Mouse (Mus musculus): ENCODE results near the gene Uggt1. TPM values are rescaled to one million over a fixed set of nuclear protein-coding genes. Genes with fewer than 3 reads are reported as not detected.

Uggt1 gene
- polyA plus RNA-seq, 1 experiment from 2014 or later = 21.8 TPM

GRCm38 (mm10) chr1:36172941-36173340 lies 71.6 kb downstream of the Uggt1 start:
- Histone ChIP-seq H3K27me3 (replicated peaks; ENCODE audit: control insufficient read depth, insufficient read depth, low read length) (no peaks in the 10 kb centered on the region), H3K9me3 (ENCODE audit: control insufficient read depth) (no peaks in the 10 kb centered on the region), H3K4me2 (replicated peaks; ENCODE audit: low read depth) (no peak overlapping the region), H3K36me3 (ENCODE audit: control insufficient read depth, insufficient read depth) (peaks cover 67% of the 10 kb centered on the region), H3K4me3 (ENCODE audit: low read depth, low read length) (no peak overlapping the region), H3K27ac (ENCODE audit: low read depth, low read length) (no peak overlapping the region), H3K4me1 (replicated peaks; ENCODE audit: control insufficient read depth, insufficient read depth, low read length) (no peaks in the 10 kb centered on the region), H3K9ac (ENCODE audit: low read depth, low read length) (no peak overlapping the region)
- 91% methylated on average over 6 of the region's 6 CpGs for WGBS
- no peak for ATAC-seq
- TF ChIP-seq CTCF (IDR thresholded peaks at IDR 0.05; ENCODE audit: low read depth) = no peak

GRCm38 (mm10) chr1:36162687-36163086 lies 81.8 kb downstream of the Uggt1 start:
- Histone ChIP-seq H3K27ac (ENCODE audit: low read depth, low read length) (no peak overlapping the region), H3K4me2 (replicated peaks; ENCODE audit: low read depth) (no peak overlapping the region), H3K36me3 (ENCODE audit: control insufficient read depth, insufficient read depth) (peaks cover 74% of the 10 kb centered on the region), H3K9me3 (ENCODE audit: control insufficient read depth) (no peaks in the 10 kb centered on the region), H3K27me3 (replicated peaks; ENCODE audit: control insufficient read depth, insufficient read depth, low read length) (no peaks in the 10 kb centered on the region), H3K4me3 (ENCODE audit: low read depth, low read length) (no peak overlapping the region), H3K4me1 (replicated peaks; ENCODE audit: control insufficient read depth, insufficient read depth, low read length) (no peaks in the 10 kb centered on the region), H3K9ac (ENCODE audit: low read depth, low read length) (no peak overlapping the region)
- WGBS = 75% methylated on average over 8 of the region's 8 CpGs
- no peak for TF ChIP-seq CTCF (IDR thresholded peaks at IDR 0.05; ENCODE audit: low read depth)
- no peak; the same call in 1 of the 2 replicates for ATAC-seq

GRCm38 (mm10) chr1:36161208-36161607 lies 83.3 kb downstream of the Uggt1 start:
- no peaks in the 10 kb centered on the region for H3K27me3 ChIP-seq (replicated peaks; ENCODE audit: control insufficient read depth, insufficient read depth, low read length)
- 90% methylated on average over 9 of the region's 9 CpGs for WGBS
- no peak overlapping the region for H3K4me2 ChIP-seq (replicated peaks; ENCODE audit: low read depth)
- H3K27ac ChIP-seq (ENCODE audit: low read depth, low read length) = no peak overlapping the region
- ATAC-seq = no peak
- no peaks in the 10 kb centered on the region for H3K9me3 ChIP-seq (ENCODE audit: control insufficient read depth)
- H3K4me1 ChIP-seq (replicated peaks; ENCODE audit: control insufficient read depth, insufficient read depth, low read length) = no peaks in the 10 kb centered on the region
- no peak for TF ChIP-seq CTCF (IDR thresholded peaks at IDR 0.05; ENCODE audit: low read depth)
- H3K4me3 ChIP-seq (ENCODE audit: low read depth, low read length) = no peak overlapping the region
- H3K9ac ChIP-seq (ENCODE audit: low read depth, low read length) = no peak overlapping the region
- peaks cover 87% of the 10 kb centered on the region for H3K36me3 ChIP-seq (ENCODE audit: control insufficient read depth, insufficient read depth)

GRCm38 (mm10) chr1:36160246-36160645 lies 84.3 kb downstream of the Uggt1 start:
- no peaks in the 10 kb centered on the region for H3K4me1 ChIP-seq (replicated peaks; ENCODE audit: control insufficient read depth, insufficient read depth, low read length)
- H3K9me3 ChIP-seq (ENCODE audit: control insufficient read depth) = no peaks in the 10 kb centered on the region
- H3K4me2 ChIP-seq (replicated peaks; ENCODE audit: low read depth) = no peak overlapping the region
- peaks cover 89% of the 10 kb centered on the region for H3K36me3 ChIP-seq (ENCODE audit: control insufficient read depth, insufficient read depth)
- no peak overlapping the region for H3K4me3 ChIP-seq (ENCODE audit: low read depth, low read length)
- H3K27ac ChIP-seq (ENCODE audit: low read depth, low read length) = no peak overlapping the region
- no peak for ATAC-seq
- 80% methylated on average over 8 of the region's 8 CpGs for WGBS
- H3K27me3 ChIP-seq (replicated peaks; ENCODE audit: control insufficient read depth, insufficient read depth, low read length) = no peaks in the 10 kb centered on the region
- no peak for TF ChIP-seq CTCF (IDR thresholded peaks at IDR 0.05; ENCODE audit: low read depth)
- no peak overlapping the region for H3K9ac ChIP-seq (ENCODE audit: low read depth, low read length)

- Histone ChIP-seq H3K4me3 (ENCODE audit: low read depth, low read length) (no peak overlapping the region), H3K9me3 (ENCODE audit: control insufficient read depth) (no peaks in the 10 kb centered on the region), H3K27me3 (replicated peaks; ENCODE audit: control insufficient read depth, insufficient read depth, low read length) (no peaks in the 10 kb centered on the region), H3K4me2 (replicated peaks; ENCODE audit: low read depth) (no peak overlapping the region), H3K9ac (ENCODE audit: low read depth, low read length) (no peak overlapping the region), H3K27ac (ENCODE audit: low read depth, low read length) (no peak overlapping the region), H3K4me1 (replicated peaks; ENCODE audit: control insufficient read depth, insufficient read depth, low read length) (no peaks in the 10 kb centered on the region), H3K36me3 (ENCODE audit: control insufficient read depth, insufficient read depth) (peaks cover 70% of the 10 kb centered on the region)
- WGBS = 64% methylated on average over 1 of the region's 1 CpGs
- ATAC-seq = no peak
- peak; percentile 72 for TF ChIP-seq CTCF (IDR thresholded peaks at IDR 0.05; ENCODE audit: low read depth)
These were observed 95.1 kb downstream of the Uggt1 start for GRCm38 (mm10) chr1:36149411-36149810.

GRCm38 (mm10) chr1:36148809-36149208 lies 95.7 kb downstream of the Uggt1 start:
- no peaks in the 10 kb centered on the region for H3K9me3 ChIP-seq (ENCODE audit: control insufficient read depth)
- H3K36me3 ChIP-seq (ENCODE audit: control insufficient read depth, insufficient read depth) = peaks cover 70% of the 10 kb centered on the region
- ATAC-seq = no peak; the same call in 1 of the 2 replicates
- H3K27ac ChIP-seq (ENCODE audit: low read depth, low read length) = no peak overlapping the region
- no peak overlapping the region for H3K4me3 ChIP-seq (ENCODE audit: low read depth, low read length)
- no peak overlapping the region for H3K4me2 ChIP-seq (replicated peaks; ENCODE audit: low read depth)
- 80% methylated on average over 2 of the region's 2 CpGs for WGBS
- H3K4me1 ChIP-seq (replicated peaks; ENCODE audit: control insufficient read depth, insufficient read depth, low read length) = no peaks in the 10 kb centered on the region
- H3K9ac ChIP-seq (ENCODE audit: low read depth, low read length) = no peak overlapping the region
- TF ChIP-seq CTCF (IDR thresholded peaks at IDR 0.05; ENCODE audit: low read depth) = no peak
- no peaks in the 10 kb centered on the region for H3K27me3 ChIP-seq (replicated peaks; ENCODE audit: control insufficient read depth, insufficient read depth, low read length)

- no peak for ATAC-seq
- Histone ChIP-seq H3K27ac (ENCODE audit: low read depth, low read length) (no peak overlapping the region), H3K4me1 (replicated peaks; ENCODE audit: control insufficient read depth, insufficient read depth, low read length) (no peaks in the 10 kb centered on the region), H3K36me3 (ENCODE audit: control insufficient read depth, insufficient read depth) (peaks cover 63% of the 10 kb centered on the region), H3K4me3 (ENCODE audit: low read depth, low read length) (no peak overlapping the region), H3K4me2 (replicated peaks; ENCODE audit: low read depth) (no peak overlapping the region), H3K9me3 (ENCODE audit: control insufficient read depth) (no peaks in the 10 kb centered on the region), H3K27me3 (replicated peaks; ENCODE audit: control insufficient read depth, insufficient read depth, low read length) (no peaks in the 10 kb centered on the region), H3K9ac (ENCODE audit: low read depth, low read length) (no peak overlapping the region)
- TF ChIP-seq CTCF (IDR thresholded peaks at IDR 0.05; ENCODE audit: low read depth) = peak; percentile 72
- 10% methylated on average over 1 of the region's 1 CpGs for WGBS
These were observed 99.5 kb downstream of the Uggt1 start for GRCm38 (mm10) chr1:36145050-36145449.
